Mouse (Mus musculus) hindbrain, embryonic 10.5 days (tissue): ENCODE measurements around the gene Tnnt1. TPM values are rescaled to one million over a fixed set of nuclear protein-coding genes. Genes with fewer than 3 reads are reported as not detected.

Experiments
- DNase-seq: peaks from one replicate; pipeline ENCODE4 v3.0.0-alpha.2; 2017; ENCODE audit warnings: low spot score
- H3K27ac ChIP-seq: fragments of 300-500 bp; sonication (generic); 2 replicates; pipeline ENCODE4 v1.5.1; 2016; ENCODE audit warnings: mild to moderate bottlenecking, moderate library complexity
- H3K27me3 ChIP-seq: fragments of 300-500 bp; sonication (generic); 2 replicates; pipeline ENCODE4 v1.6.1; 2016; ENCODE audit warnings: mild to moderate bottlenecking; ENCODE audit not compliant: poor library complexity, insufficient read depth, severe bottlenecking
- H3K36me3 ChIP-seq: fragments of 300-500 bp; sonication (generic); 2 replicates; pipeline ENCODE4 v1.6.1; 2016; ENCODE audit warnings: mild to moderate bottlenecking, moderate library complexity
- H3K4me1 ChIP-seq: fragments of 300-500 bp; sonication (generic); replicated peaks from 2 replicates; pipeline ENCODE4 v1.6.1; 2016; ENCODE audit warnings: mild to moderate bottlenecking
- H3K4me3 ChIP-seq: fragments of 300-500 bp; sonication (generic); 2 replicates; pipeline ENCODE4 v1.5.1; 2016; ENCODE audit warnings: mild to moderate bottlenecking, moderate library complexity
- H3K9me3 ChIP-seq: fragments of 300-500 bp; sonication (generic); 2 replicates; pipeline ENCODE4 v1.6.1; 2016; ENCODE audit warnings: mild to moderate bottlenecking, moderate library complexity
- WGBS: fragments of 180-500 bp; shearing (Covaris S2); methylation state at CpG from one replicate; pipeline ENCODE4 v1.1.7; 2016; 5-methylcytosine and 5-hydroxymethylcytosine counted together
- polyA plus RNA-seq: library from polyadenylated mRNA; unstranded; fragments of >200 nt; fragmentation: Nextera tagmentation; extraction: Ambion mirVana; gene quantifications from 2 replicates; pipeline ENCODE4 v1.2.1, GENCODE M21; 2016

The Tnnt1 gene
- polyA plus RNA-seq, 1 experiment from 2014 or later: 6.2 TPM

- DNase-seq: peak; percentile 93
- peak within 1 kb of the TSS; percentile 95 for H3K4me3 ChIP-seq
- H3K36me3 ChIP-seq: peaks cover 17% of the 10 kb centered on the region
- peak within 1 kb of the TSS; percentile 96 for H3K27ac ChIP-seq
- peaks cover 54% of the 10 kb centered on the region for H3K4me1 ChIP-seq
- no peaks in the 10 kb centered on the region for H3K27me3 ChIP-seq
- WGBS: 1% methylated on average over 62 of the region's 62 CpGs
- H3K9me3 ChIP-seq: no peaks in the 10 kb centered on the region
Observed at GRCm38 (mm10) chr7:4501558-4502397, 14.4 kb downstream of the Tnnt1 start, which contains the start of gene Ppp1r12c. Ppp1r12c (minus strand) TSS chr7:4501680.

DNA sequence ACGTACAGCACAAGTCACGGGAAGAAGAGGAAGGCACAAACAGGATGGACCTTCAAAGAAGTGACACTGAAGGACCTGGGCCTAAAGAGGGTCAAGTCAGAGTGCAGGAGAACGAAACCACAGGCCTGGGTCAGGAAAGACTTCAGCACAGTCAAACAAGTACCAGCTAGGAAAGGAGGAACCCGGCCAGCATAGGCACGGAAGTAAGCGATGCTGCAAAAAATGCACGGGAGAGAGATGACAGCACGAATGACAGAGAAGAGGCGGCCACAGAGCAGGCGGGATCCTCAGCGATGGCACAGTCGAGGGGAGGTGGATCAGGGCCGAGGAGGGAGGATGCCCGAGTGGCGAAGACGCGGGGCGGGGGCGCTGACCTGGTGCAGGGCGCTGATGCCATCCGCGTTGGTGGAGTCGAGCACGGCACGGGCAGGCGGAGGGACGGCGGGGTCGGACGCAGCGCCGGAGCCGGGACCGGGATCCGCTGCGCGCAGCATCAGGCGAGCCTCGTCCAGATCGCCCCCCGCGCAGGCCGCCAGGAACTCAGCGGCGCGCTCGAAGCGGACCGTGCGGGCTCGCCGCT lies 15.2 kb downstream of the Tnnt1 start:
- H3K4me1 ChIP-seq: peaks cover 54% of the 10 kb centered on the region
- H3K9me3 ChIP-seq: no peaks in the 10 kb centered on the region
- 1% methylated on average over 52 of the region's 52 CpGs for WGBS
- peak overlapping the region; percentile 95 for H3K4me3 ChIP-seq
- H3K27me3 ChIP-seq: no peaks in the 10 kb centered on the region
- H3K27ac ChIP-seq: peak overlapping the region; percentile 96
- no peak for DNase-seq
- H3K36me3 ChIP-seq: peaks cover 25% of the 10 kb centered on the region

- Histone ChIP-seq H3K4me1 (peaks cover 45% of the 10 kb centered on the region), H3K4me3 (peak overlapping the region; percentile 21; the same call in 1 of the 2 replicates), H3K27ac (no peak overlapping the region), H3K9me3 (no peaks in the 10 kb centered on the region), H3K36me3 (peaks cover 45% of the 10 kb centered on the region), H3K27me3 (no peaks in the 10 kb centered on the region)
- DNase-seq: no peak
- 95% methylated on average over 4 of the region's 4 CpGs for WGBS
Observed at GRCm38 (mm10) chr7:4499034-4499433, 17.1 kb downstream of the Tnnt1 start.

- peaks cover 45% of the 10 kb centered on the region for H3K4me1 ChIP-seq
- peak overlapping the region; percentile 40; the same call in 1 of the 2 replicates for H3K27ac ChIP-seq
- no peaks in the 10 kb centered on the region for H3K27me3 ChIP-seq
- peak; percentile 67 for DNase-seq
- 31% methylated on average over 9 of the region's 9 CpGs for WGBS
- H3K9me3 ChIP-seq: no peaks in the 10 kb centered on the region
- peaks cover 52% of the 10 kb centered on the region for H3K36me3 ChIP-seq
- H3K4me3 ChIP-seq: peak overlapping the region; percentile 21
Observed at GRCm38 (mm10) chr7:4498251-4498650, 17.9 kb downstream of the Tnnt1 start.

DNA sequence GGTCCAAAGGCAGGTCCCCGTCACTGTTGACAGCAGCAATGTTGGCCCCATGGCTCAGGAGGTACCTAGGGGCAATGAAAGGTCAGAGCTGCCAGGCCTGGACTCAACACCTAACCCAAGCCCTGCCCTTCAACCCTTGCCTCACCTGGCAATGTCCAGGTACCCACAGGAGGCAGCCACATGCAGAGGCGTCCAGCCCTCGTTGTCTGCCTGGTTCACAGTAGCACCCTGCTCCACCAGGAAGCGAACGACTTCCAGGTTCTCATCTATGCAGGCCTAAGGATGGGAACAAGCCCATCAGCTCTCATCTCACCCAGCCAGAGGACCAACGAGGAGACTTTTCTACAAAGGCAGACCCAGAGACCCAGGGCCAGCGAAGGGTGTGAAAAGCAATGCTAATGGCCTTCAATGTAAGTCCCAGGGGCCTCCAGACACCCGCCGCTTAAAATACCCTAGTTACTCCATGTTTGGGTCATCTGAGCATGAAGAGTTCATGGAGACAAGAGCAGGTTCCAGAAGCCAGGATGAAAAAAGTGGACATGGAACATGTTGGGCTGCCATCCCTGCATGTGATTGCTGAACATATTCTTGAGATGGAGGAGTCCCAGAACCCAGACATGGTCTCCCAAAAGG lies 18.8 kb downstream of the Tnnt1 start:
- peaks cover 61% of the 10 kb centered on the region for H3K36me3 ChIP-seq
- no peak for DNase-seq
- 93% methylated on average over 9 of the region's 9 CpGs for WGBS
- H3K27ac ChIP-seq: no peak overlapping the region
- H3K27me3 ChIP-seq: no peaks in the 10 kb centered on the region
- peaks cover 41% of the 10 kb centered on the region for H3K4me1 ChIP-seq
- H3K9me3 ChIP-seq: no peaks in the 10 kb centered on the region
- no peak overlapping the region for H3K4me3 ChIP-seq

- Histone ChIP-seq H3K4me3 (no peak overlapping the region), H3K4me1 (peaks cover 40% of the 10 kb centered on the region), H3K27me3 (no peaks in the 10 kb centered on the region), H3K9me3 (no peaks in the 10 kb centered on the region), H3K27ac (no peak overlapping the region), H3K36me3 (peaks cover 70% of the 10 kb centered on the region)
- 96% methylated on average over 3 of the region's 3 CpGs for WGBS
- DNase-seq: no peak
Observed at GRCm38 (mm10) chr7:4496468-4496867, 19.7 kb downstream of the Tnnt1 start.

DNA sequence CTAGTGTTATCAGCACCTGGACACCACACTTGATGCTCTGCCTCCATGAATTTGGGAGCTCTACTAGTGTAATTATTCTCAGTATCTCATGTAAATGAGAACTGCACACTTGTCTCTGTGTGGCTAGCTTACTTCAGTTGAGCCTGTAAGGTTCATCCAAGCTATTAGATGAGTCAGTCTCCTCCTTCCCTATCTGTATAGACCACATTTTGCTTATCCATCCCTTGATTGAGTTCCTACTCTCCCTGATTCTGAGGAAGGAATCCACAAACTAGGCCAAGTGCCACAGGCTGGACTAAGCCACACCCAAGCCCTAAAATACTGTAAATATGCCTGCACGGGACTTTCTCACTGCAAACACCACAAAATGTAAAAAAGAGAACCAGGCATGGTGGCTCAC lies 22.2 kb downstream of the Tnnt1 start:
- no peak for DNase-seq
- Histone ChIP-seq H3K27me3 (no peaks in the 10 kb centered on the region), H3K9me3 (no peaks in the 10 kb centered on the region), H3K36me3 (peaks cover 90% of the 10 kb centered on the region), H3K4me3 (no peak overlapping the region), H3K4me1 (peaks cover 21% of the 10 kb centered on the region), H3K27ac (no peak overlapping the region)
- 85% methylated on average over 1 of the region's 1 CpGs for WGBS

DNA sequence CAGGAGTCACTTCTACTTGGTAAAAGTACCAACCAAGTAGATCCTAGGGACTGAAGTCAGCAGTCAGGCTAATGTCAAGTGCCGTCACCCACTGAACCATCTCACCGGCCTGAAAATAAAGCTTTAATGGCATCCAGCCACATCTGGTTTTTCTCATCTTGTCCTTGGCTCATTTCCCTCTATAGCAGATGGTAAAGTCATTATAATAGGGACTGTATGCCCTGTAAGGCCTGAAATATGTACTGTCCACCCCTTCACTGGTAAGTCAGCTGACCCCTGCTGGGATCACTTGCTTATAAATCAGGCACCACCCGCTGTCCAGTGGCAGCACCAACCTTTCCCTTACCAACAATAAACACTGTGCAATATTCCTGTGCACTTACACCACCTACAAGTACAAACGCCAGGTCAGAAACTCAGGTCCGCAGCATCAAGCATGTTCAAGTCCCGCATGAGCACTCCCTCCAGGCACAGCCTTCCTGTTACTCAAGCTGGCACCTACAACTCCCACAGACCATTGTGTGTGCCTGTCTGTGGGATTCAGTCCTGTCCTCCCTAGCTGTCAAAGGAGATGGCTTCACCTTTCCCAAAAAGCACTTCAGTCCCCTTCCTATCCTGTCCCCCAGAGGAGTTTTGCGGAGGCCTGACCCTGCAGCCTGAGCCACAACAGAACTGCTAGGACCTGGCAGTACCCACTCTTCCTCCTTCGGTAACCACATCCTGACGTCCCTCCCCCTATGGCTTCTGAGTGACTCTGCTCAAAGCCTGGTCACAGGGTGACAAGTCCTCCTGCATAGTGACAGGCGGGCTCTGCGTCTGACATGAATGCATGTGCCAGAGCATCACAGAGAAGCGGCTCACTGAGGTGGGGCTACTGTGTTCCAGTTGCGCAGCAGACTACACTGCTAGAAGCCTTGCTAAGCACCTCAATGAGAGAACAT lies 23.6 kb downstream of the Tnnt1 start:
- no peak overlapping the region for H3K27ac ChIP-seq
- H3K9me3 ChIP-seq: no peaks in the 10 kb centered on the region
- 94% methylated on average over 13 of the region's 13 CpGs for WGBS
- no peaks in the 10 kb centered on the region for H3K27me3 ChIP-seq
- DNase-seq: no peak
- H3K4me1 ChIP-seq: peaks cover 6% of the 10 kb centered on the region
- peaks cover 99% of the 10 kb centered on the region for H3K36me3 ChIP-seq
- H3K4me3 ChIP-seq: no peak overlapping the region

GRCm38 (mm10) chr7:4491308-4491707 lies 24.9 kb downstream of the Tnnt1 start:
- H3K27me3 ChIP-seq: no peaks in the 10 kb centered on the region
- WGBS: 90% methylated on average over 6 of the region's 6 CpGs
- DNase-seq: no peak
- peaks cover 99% of the 10 kb centered on the region for H3K36me3 ChIP-seq
- H3K27ac ChIP-seq: no peak overlapping the region
- H3K4me1 ChIP-seq: no peaks in the 10 kb centered on the region
- no peaks in the 10 kb centered on the region for H3K9me3 ChIP-seq
- no peak overlapping the region for H3K4me3 ChIP-seq

GRCm38 (mm10) chr7:4482281-4482680 lies 33.9 kb downstream of the Tnnt1 start:
- Histone ChIP-seq H3K4me1 (peaks cover 25% of the 10 kb centered on the region), H3K4me3 (no peak overlapping the region), H3K9me3 (no peaks in the 10 kb centered on the region), H3K36me3 (peaks cover 66% of the 10 kb centered on the region), H3K27ac (no peak overlapping the region), H3K27me3 (peaks cover 2% of the 10 kb centered on the region; the same call in 1 of the 2 replicates)
- no peak for DNase-seq
- 88% methylated on average over 12 of the region's 12 CpGs for WGBS

- 0 out of 2 replicates have a peak, but pooled peaks cover 3% of the 10 kb centered on the region for H3K9me3 ChIP-seq
- peaks cover 26% of the 10 kb centered on the region for H3K4me1 ChIP-seq
- WGBS: 24% methylated on average over 6 of the region's 6 CpGs
- peak; percentile 50 for DNase-seq
- peaks cover 40% of the 10 kb centered on the region for H3K36me3 ChIP-seq
- peaks cover 26% of the 10 kb centered on the region for H3K27me3 ChIP-seq
- peak overlapping the region; percentile 66; the same call in 1 of the 2 replicates for H3K4me3 ChIP-seq
- H3K27ac ChIP-seq: no peak overlapping the region
Observed at GRCm38 (mm10) chr7:4479674-4480073, 36.5 kb downstream of the Tnnt1 start.

DNA sequence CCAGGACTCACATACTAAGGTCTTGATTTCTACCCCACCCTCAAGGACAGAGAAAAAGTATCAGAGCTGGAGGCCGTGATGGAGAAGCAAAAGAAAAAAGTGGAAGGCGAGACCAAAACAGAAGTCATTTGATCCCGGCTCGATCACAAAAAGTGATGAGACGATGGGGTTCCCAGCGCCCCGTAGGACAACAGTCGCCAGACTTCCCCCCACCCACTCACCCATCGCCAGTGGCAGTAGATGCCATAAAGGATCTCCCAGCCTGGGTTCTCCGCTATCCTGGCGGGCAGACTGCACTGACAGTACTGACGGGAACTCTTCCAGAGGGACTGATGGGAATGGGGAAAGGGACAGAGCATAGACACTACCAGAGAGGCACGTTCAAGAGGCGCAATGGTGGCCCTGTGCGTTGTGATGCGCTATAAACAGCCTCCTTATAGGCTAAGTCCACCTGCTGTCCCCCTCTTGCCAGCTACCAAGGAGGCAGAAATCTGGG lies 37.3 kb downstream of the Tnnt1 start:
- 3% methylated on average over 16 of the region's 16 CpGs for WGBS
- Histone ChIP-seq H3K9me3 (0 out of 2 replicates have a peak, but pooled peaks cover 6% of the 10 kb centered on the region), H3K4me1 (peaks cover 31% of the 10 kb centered on the region), H3K4me3 (peak overlapping the region; percentile 66), H3K36me3 (peaks cover 32% of the 10 kb centered on the region), H3K27me3 (peaks cover 34% of the 10 kb centered on the region), H3K27ac (peak overlapping the region; percentile 93)
- DNase-seq: no peak
